Mouse (Mus musculus) layer of hippocampus, adult 8-10 months (tissue): ENCODE measurements at regions not wholly inside any gene's neighbourhood (a gene's known extent, or its start where the extent isn't known, plus 50 kb on each side); places are given as distances from the start of the nearest gene placed in this dataset.

Source experiments
- DNase-seq, 2 experiments: peaks; one replicate each; pipeline ENCODE4 v3.0.0; 2022; ENCODE audit warnings: low spot score in 2 of 2

DNA sequence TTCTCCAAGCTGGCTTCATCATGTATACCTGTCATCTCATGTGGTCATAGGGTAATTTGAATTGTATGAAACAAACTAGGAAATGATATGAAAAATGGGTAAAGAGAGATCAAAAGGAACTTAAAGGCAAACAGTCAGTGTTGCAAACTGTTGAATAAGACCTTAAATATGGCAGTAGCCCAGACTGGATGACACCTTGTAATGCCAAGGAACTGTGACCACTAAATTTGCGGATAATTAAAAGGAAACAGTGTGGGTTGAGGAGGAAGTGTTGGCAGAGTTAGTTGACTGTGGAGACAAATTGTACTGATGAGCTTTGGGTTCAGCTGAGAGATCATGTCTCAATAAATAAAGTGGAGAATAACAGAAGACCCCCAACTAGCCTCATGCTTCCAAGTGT, 147.3 kb upstream of the Rasa1 start:
- no peak for DNase-seq

DNA sequence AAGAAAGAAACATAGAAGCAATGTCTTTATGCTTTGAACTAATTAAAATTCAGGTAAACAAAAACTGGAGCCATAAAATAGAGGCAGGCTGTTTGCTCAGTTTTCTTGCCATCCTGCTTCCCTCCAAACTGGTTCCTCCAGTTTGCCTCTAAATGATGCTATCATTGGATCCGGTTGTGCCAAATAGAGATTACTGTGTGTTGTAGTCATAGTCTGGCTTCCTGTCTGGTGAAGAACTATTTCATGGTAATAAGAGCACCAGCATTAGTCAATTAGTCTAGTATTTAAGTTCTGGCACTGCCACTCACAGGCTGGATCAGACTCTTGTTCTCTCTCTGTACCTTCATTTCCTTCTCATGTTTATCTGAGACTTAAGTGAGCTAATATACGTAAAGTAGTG, 141.9 kb upstream of the Rasa1 start:
- no peak for DNase-seq

DNA sequence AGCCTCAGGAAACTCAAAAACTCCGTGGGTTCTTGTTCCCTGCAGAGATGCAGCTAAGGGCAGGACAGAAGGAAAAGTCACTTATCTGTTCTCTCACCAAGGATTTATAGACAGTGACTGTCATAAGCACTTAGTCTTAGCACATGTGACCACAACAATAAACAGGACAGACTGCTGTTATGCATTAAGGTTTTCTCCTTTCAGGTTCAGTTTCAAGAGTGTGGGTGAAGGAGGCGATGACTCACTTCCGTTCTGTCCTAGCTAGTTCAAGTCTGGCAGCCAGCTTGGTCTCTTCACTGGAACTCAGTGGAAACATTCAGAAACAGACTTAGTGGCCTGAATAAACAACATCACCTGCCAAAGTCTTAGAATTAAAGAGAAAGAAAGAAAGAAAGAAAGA, 141.1 kb upstream of the Rasa1 start:
- no peak for DNase-seq

DNA sequence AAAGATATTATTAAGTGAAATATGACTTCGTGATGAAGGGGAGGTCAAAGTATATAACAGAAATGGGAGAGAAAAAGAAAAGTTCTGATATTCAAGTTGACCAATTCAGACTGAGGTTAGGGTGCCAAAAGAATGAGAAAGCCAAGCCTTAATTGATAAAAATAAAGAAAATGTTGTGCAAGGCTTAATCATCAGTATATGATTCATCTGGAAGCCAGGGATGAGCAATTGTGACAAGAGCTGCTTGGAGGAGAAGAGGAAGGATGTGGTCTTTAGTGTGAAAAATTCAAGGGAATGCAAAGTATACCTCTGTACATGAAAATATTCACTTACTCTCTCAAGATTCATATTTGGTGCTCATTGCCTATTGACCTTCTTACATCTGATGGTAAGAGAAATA, 129.7 kb upstream of the Rasa1 start:
- no peak for DNase-seq

DNA sequence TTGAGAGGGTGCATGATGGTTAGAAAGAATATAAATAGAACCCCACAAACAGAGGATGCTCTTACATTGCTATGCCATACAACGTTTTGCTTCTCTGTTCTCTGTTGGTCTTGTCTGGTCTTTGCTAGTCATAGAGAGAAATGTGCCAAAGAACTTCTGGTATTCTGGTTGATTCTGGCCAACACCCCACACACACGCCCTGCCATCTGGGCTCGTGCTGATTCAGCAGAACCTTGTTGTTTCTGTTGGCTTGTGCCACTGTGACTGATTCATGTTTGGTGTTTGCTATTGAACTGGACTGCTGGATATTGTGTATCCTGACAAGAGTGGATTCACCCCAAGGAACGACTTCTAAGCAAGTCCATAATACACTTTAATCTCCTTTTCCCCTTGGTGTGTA, 126.0 kb upstream of the Rasa1 start:
- DNase-seq: no peak

DNA sequence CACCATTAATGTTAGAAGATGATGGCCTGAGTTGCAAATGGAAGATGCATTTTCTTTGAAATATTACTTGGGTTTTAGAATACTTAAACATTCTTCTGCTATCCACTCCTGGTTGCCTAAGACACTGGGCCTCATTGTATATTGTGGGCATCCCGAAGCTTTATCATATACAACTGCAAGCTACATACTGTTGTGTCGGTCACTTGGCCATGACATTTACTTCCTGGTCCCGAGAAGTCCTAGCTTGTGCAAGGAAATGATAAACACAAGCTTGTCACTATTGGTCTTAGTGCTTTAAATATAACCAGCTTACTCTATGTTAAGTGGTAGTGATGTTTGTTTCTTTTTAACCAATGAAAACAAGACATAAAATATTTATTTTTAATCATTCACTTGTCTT, 122.4 kb upstream of the Rasa1 start:
- DNase-seq: no peak

DNA sequence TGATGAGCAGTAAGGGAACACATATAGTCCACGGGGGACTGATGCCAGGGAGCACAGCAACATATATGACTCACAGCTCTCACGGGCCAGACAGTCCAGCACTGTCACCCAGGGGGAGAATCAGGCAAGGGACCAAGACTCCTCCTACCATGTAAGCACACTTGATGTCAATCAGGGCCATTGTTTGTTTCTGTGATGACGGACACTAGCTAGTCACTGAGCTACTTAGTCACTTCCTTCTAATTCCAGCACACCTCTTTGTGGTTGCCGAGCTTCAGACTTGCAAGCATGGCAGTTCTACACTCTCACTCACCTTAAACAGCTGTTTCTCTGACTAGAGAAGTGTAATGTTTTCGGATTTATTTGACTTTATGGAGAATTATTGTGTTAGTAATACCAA, 109.9 kb upstream of the Rasa1 start:
- no peak for DNase-seq

DNA sequence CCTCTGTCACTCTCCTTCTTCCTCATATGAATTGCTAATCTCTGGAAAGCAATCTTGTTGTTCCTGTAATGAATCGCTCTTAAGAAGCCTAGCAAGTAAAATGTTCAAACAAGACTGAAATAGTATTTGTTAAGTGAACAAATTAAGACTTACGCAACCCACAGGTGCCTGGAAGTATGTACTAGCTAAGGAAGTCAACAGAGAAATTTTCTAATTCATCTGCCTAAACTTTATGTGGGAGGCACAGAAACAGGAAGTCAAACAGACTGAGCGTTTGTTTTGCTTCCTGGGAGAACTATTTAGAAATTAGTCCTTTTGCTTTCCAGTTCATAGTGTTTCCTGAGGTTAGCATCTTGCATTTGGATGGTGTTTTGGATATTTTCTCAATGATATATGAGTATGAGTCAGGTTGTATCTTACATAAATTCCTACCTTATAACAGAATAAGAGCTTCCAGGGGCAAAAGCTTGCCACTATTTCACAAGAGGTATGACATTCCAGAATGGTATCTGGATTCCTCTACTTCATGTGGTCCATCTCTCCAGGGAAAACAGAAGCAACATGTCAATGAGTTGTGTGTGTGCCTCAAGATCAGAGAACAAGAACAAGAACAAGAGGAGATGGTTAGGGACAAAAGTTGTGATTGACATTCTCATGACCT, 87.5 kb upstream of the Rasa1 start:
- no peak for DNase-seq

DNA sequence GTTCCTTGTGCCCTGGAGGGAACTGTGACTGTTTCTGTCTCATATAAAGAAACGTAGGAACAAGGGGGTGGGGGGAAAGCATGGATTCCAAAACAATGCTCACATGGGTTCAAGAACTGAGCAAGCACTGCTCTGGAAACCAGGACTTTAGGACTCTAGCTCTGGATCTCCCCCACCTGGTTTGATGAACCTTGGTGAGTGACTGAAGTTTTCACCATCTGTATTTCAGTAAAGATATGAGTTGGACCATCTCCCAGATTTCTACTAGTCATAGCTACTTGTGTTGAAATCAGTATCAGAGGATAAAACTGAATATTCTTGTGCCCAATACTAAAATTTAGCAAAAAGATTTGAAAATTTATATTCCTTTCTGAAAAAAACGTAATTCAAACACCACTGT, 70.7 kb upstream of the Rasa1 start:
- DNase-seq: no peak

DNA sequence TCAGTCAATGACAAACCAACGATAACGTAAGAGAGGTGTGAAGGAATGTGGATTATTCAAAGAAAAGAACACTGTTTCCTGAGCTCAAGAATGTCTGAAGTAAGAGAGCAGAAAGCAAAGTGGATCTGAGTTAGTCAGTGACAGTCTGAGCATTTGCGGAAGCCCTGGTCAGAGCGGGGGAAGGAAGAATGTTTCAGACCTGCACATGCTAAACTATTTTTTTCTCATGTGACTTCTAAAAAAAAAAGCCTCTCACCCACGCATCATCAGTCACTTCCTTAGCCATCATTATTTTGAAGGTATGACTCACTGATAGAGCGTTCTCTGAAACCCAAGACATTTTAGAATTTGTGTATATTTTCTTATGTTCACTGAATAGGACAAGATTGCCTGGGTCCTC, 70.2 kb upstream of the Rasa1 start:
- DNase-seq: no peak

DNA sequence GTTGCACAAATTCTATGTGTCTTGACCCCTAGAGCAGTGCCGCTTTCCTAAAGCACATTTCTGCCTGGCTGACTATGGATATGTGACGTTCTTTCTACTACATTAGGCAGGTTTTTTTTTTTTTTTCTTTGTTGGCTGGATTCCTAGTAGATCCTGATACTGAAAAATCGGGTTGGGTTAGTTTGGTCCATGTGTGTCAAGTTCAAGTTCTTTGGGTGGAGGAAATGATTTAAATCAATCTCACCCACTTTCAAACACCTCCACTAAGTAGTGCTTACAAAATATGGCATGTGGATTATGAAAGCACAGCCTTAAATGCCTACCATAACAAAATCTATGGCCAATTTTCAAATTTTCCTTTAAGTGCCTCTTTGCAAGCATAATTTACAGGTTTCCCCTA, 63.1 kb upstream of the Rasa1 start:
- no peak for DNase-seq
